Mouse (Mus musculus): Measurements from ENCODE around the gene Xpnpep1. TPM values are rescaled to one million over a fixed set of nuclear protein-coding genes. Genes with fewer than 3 reads are reported as not detected.

The Xpnpep1 gene
- polyA plus RNA-seq, 1 experiment from 2014 or later: 85.5 TPM

GRCm38 (mm10) chr19:53002166-53003095 is 37.6 kb downstream of the Xpnpep1 start:
- no peaks in the 10 kb centered on the region for H3K27me3 ChIP-seq (ENCODE audit: control insufficient read depth, insufficient read depth, low read depth, low read length)
- H3K27ac ChIP-seq (ENCODE audit: low read length): peak overlapping the region; percentile 81
- H3K9ac ChIP-seq (ENCODE audit: low read depth, low read length): peak overlapping the region; percentile 41
- ATAC-seq (ENCODE audit: low read depth): peak; percentile 85
- peak overlapping the region; percentile 14; the same call in 1 of the 2 replicates for H3K4me3 ChIP-seq (ENCODE audit: low read depth, low read length)
- peaks cover 29% of the 10 kb centered on the region for H3K4me1 ChIP-seq (ENCODE audit: control insufficient read depth, low read depth, low read length)
- peak overlapping the region; percentile 55 for H3K4me2 ChIP-seq (ENCODE audit: low read depth, low read length)
- no peaks in the 10 kb centered on the region for H3K9me3 ChIP-seq (replicated peaks; ENCODE audit: control insufficient read depth, low read length)
- H3K36me3 ChIP-seq (ENCODE audit: control insufficient read depth, insufficient read depth): peaks cover 67% of the 10 kb centered on the region
- WGBS (ENCODE audit: insufficient replicate concordance): 67% methylated on average over 23 of the region's 23 CpGs

- ATAC-seq (ENCODE audit: low read depth): no peak
- H3K4me1 ChIP-seq (ENCODE audit: control insufficient read depth, low read depth, low read length): no peaks in the 10 kb centered on the region
- H3K4me2 ChIP-seq (ENCODE audit: low read depth, low read length): no peak overlapping the region
- no peaks in the 10 kb centered on the region for H3K27me3 ChIP-seq (ENCODE audit: control insufficient read depth, insufficient read depth, low read depth, low read length)
- H3K9me3 ChIP-seq (replicated peaks; ENCODE audit: control insufficient read depth, low read length): no peaks in the 10 kb centered on the region
- no peak overlapping the region for H3K27ac ChIP-seq (ENCODE audit: low read length)
- no peak overlapping the region for H3K9ac ChIP-seq (ENCODE audit: low read depth, low read length)
- 78% methylated on average over 11 of the region's 11 CpGs for WGBS (ENCODE audit: insufficient replicate concordance)
- peaks cover 48% of the 10 kb centered on the region for H3K36me3 ChIP-seq (ENCODE audit: control insufficient read depth, insufficient read depth)
- no peak overlapping the region for H3K4me3 ChIP-seq (ENCODE audit: low read depth, low read length)
These were observed 47.1 kb downstream of the Xpnpep1 start for GRCm38 (mm10) chr19:52992880-52993440.

GRCm38 (mm10) chr19:52991924-52992323 is 48.1 kb downstream of the Xpnpep1 start:
- no peak overlapping the region for H3K9ac ChIP-seq (ENCODE audit: low read depth, low read length)
- no peaks in the 10 kb centered on the region for H3K27me3 ChIP-seq (ENCODE audit: control insufficient read depth, insufficient read depth, low read depth, low read length)
- no peak for ATAC-seq (ENCODE audit: low read depth)
- no peaks in the 10 kb centered on the region for H3K9me3 ChIP-seq (replicated peaks; ENCODE audit: control insufficient read depth, low read length)
- no peak overlapping the region for H3K4me3 ChIP-seq (ENCODE audit: low read depth, low read length)
- no peaks in the 10 kb centered on the region for H3K4me1 ChIP-seq (ENCODE audit: control insufficient read depth, low read depth, low read length)
- H3K4me2 ChIP-seq (ENCODE audit: low read depth, low read length): no peak overlapping the region
- 83% methylated on average over 10 of the region's 10 CpGs for WGBS (ENCODE audit: insufficient replicate concordance)
- H3K36me3 ChIP-seq (ENCODE audit: control insufficient read depth, insufficient read depth): peaks cover 39% of the 10 kb centered on the region
- no peak overlapping the region for H3K27ac ChIP-seq (ENCODE audit: low read length)

GRCm38 (mm10) chr19:52979020-52979711 is 60.8 kb downstream of the Xpnpep1 start:
- 43% methylated on average over 12 of the region's 12 CpGs for WGBS (ENCODE audit: insufficient replicate concordance)
- no peak overlapping the region for H3K9ac ChIP-seq (ENCODE audit: low read depth, low read length)
- H3K4me2 ChIP-seq (ENCODE audit: low read depth, low read length): no peak overlapping the region
- no peak for ATAC-seq (ENCODE audit: low read depth)
- H3K4me1 ChIP-seq (ENCODE audit: control insufficient read depth, low read depth, low read length): no peaks in the 10 kb centered on the region
- no peak overlapping the region for H3K27ac ChIP-seq (ENCODE audit: low read length)
- no peaks in the 10 kb centered on the region for H3K36me3 ChIP-seq (ENCODE audit: control insufficient read depth, insufficient read depth)
- no peak overlapping the region for H3K4me3 ChIP-seq (ENCODE audit: low read depth, low read length)
- H3K27me3 ChIP-seq (ENCODE audit: control insufficient read depth, insufficient read depth, low read depth, low read length): no peaks in the 10 kb centered on the region
- H3K9me3 ChIP-seq (replicated peaks; ENCODE audit: control insufficient read depth, low read length): no peaks in the 10 kb centered on the region

GRCm38 (mm10) chr19:52975564-52976185 is 64.3 kb downstream of the Xpnpep1 start:
- Histone ChIP-seq H3K4me1 (ENCODE audit: control insufficient read depth, low read depth, low read length) (no peaks in the 10 kb centered on the region), H3K36me3 (ENCODE audit: control insufficient read depth, insufficient read depth) (no peaks in the 10 kb centered on the region), H3K9me3 (replicated peaks; ENCODE audit: control insufficient read depth, low read length) (no peaks in the 10 kb centered on the region), H3K27ac (ENCODE audit: low read length) (no peak overlapping the region), H3K4me2 (ENCODE audit: low read depth, low read length) (no peak overlapping the region), H3K4me3 (ENCODE audit: low read depth, low read length) (no peak overlapping the region), H3K9ac (ENCODE audit: low read depth, low read length) (no peak overlapping the region), H3K27me3 (ENCODE audit: control insufficient read depth, insufficient read depth, low read depth, low read length) (no peaks in the 10 kb centered on the region)
- WGBS (ENCODE audit: insufficient replicate concordance): 50% methylated on average over 15 of the region's 15 CpGs
- peak; percentile 39; the same call in 1 of the 2 replicates for ATAC-seq (ENCODE audit: low read depth)

GRCm38 (mm10) chr19:52966339-52966738 is 73.7 kb downstream of the Xpnpep1 start:
- Histone ChIP-seq H3K36me3 (ENCODE audit: control insufficient read depth, insufficient read depth) (no peaks in the 10 kb centered on the region), H3K4me3 (ENCODE audit: low read depth, low read length) (no peak overlapping the region), H3K9ac (ENCODE audit: low read depth, low read length) (no peak overlapping the region), H3K9me3 (replicated peaks; ENCODE audit: control insufficient read depth, low read length) (no peaks in the 10 kb centered on the region), H3K27ac (ENCODE audit: low read length) (no peak overlapping the region), H3K4me2 (ENCODE audit: low read depth, low read length) (no peak overlapping the region), H3K27me3 (ENCODE audit: control insufficient read depth, insufficient read depth, low read depth, low read length) (no peaks in the 10 kb centered on the region), H3K4me1 (ENCODE audit: control insufficient read depth, low read depth, low read length) (no peaks in the 10 kb centered on the region)
- WGBS (ENCODE audit: insufficient replicate concordance): 69% methylated on average over 8 of the region's 8 CpGs
- no peak for ATAC-seq (ENCODE audit: low read depth)

GRCm38 (mm10) chr19:52962745-52963144 is 77.3 kb downstream of the Xpnpep1 start:
- no peaks in the 10 kb centered on the region for H3K9me3 ChIP-seq (replicated peaks; ENCODE audit: control insufficient read depth, low read length)
- H3K36me3 ChIP-seq (ENCODE audit: control insufficient read depth, insufficient read depth): no peaks in the 10 kb centered on the region
- no peak for ATAC-seq (ENCODE audit: low read depth)
- H3K9ac ChIP-seq (ENCODE audit: low read depth, low read length): no peak overlapping the region
- H3K4me3 ChIP-seq (ENCODE audit: low read depth, low read length): no peak overlapping the region
- H3K27me3 ChIP-seq (ENCODE audit: control insufficient read depth, insufficient read depth, low read depth, low read length): no peaks in the 10 kb centered on the region
- H3K4me2 ChIP-seq (ENCODE audit: low read depth, low read length): no peak overlapping the region
- no peak overlapping the region for H3K27ac ChIP-seq (ENCODE audit: low read length)
- no peaks in the 10 kb centered on the region for H3K4me1 ChIP-seq (ENCODE audit: control insufficient read depth, low read depth, low read length)
- WGBS (ENCODE audit: insufficient replicate concordance): 48% methylated on average over 2 of the region's 2 CpGs

GRCm38 (mm10) chr19:52922678-52923495 is 117.1 kb downstream of the Xpnpep1 start:
- Histone ChIP-seq H3K4me3 (ENCODE audit: low read depth, low read length) (no peak overlapping the region), H3K9me3 (replicated peaks; ENCODE audit: control insufficient read depth, low read length) (no peaks in the 10 kb centered on the region), H3K27ac (ENCODE audit: low read length) (no peak overlapping the region), H3K36me3 (ENCODE audit: control insufficient read depth, insufficient read depth) (no peaks in the 10 kb centered on the region), H3K27me3 (ENCODE audit: control insufficient read depth, insufficient read depth, low read depth, low read length) (no peaks in the 10 kb centered on the region), H3K4me1 (ENCODE audit: control insufficient read depth, low read depth, low read length) (no peaks in the 10 kb centered on the region), H3K9ac (ENCODE audit: low read depth, low read length) (no peak overlapping the region), H3K4me2 (ENCODE audit: low read depth, low read length) (peak overlapping the region; percentile 26)
- ATAC-seq (ENCODE audit: low read depth): no peak
- 10% methylated on average over 25 of the region's 25 CpGs for WGBS (ENCODE audit: insufficient replicate concordance)
